Mouse (Mus musculus) neural tube, embryonic 12.5 days (tissue): ENCODE results near the gene Oxnad1. TPM values are rescaled to one million over a fixed set of nuclear protein-coding genes. Genes with fewer than 3 reads are reported as not detected.
A peak's percentile ranks its signal among the peaks of the same experiment; 100 is the strongest.
"Not testable (repeated sequence)": the region's sequence is repeated elsewhere in the genome, so short reads cannot be mapped to it uniquely, and the experiment has no call there.

Source experiments
- ATAC-seq: fragments of 200-750 bp; cut with Nextera tagmentation; 2 replicates; pipeline ENCODE4 v1.8.0; 2017; ENCODE audit warnings: low read depth, mild to moderate bottlenecking, moderate TSS enrichment, moderate library complexity; ENCODE audit not compliant: low FRiP score
- H3K27ac ChIP-seq: fragments of 300-500 bp; sonication (generic); 2 replicates; pipeline ENCODE4 v1.5.1; 2016
- H3K27me3 ChIP-seq: fragments of 300-500 bp; sonication (generic); replicated peaks from 2 replicates; pipeline ENCODE4 v1.6.1; 2016; ENCODE audit warnings: mild to moderate bottlenecking
- H3K36me3 ChIP-seq: fragments of 300-500 bp; sonication (generic); 2 replicates; pipeline ENCODE4 v1.6.1; 2016; ENCODE audit warnings: mild to moderate bottlenecking
- H3K4me1 ChIP-seq: fragments of 300-500 bp; sonication (generic); 2 replicates; pipeline ENCODE4 v1.6.1; 2016
- H3K4me2 ChIP-seq: fragments of 300-500 bp; sonication (generic); replicated peaks from 2 replicates; pipeline ENCODE4 v1.6.1; 2016; ENCODE audit warnings: mild to moderate bottlenecking
- H3K4me3 ChIP-seq: fragments of 300-500 bp; sonication (generic); 2 replicates; pipeline ENCODE4 v1.5.1; 2016
- H3K9ac ChIP-seq: fragments of 300-500 bp; sonication (generic); 2 replicates; pipeline ENCODE4 v1.6.1; 2016; ENCODE audit warnings: mild to moderate bottlenecking
- H3K9me3 ChIP-seq: fragments of 300-500 bp; sonication (generic); 2 replicates; pipeline ENCODE4 v1.6.1; 2016; ENCODE audit warnings: mild to moderate bottlenecking
- WGBS: fragments of 180-500 bp; shearing (Covaris S2); methylation state at CpG from one replicate; pipeline ENCODE4 v1.1.7; 2016; 5-methylcytosine and 5-hydroxymethylcytosine counted together
- polyA plus RNA-seq: library from polyadenylated mRNA; unstranded; fragments of >200 nt; fragmentation: Nextera tagmentation; extraction: Ambion mirVana; gene quantifications from 2 replicates; pipeline ENCODE4 v1.2.1, GENCODE M21; 2016

Gene Oxnad1
- polyA plus RNA-seq, 1 experiment from 2014 or later = 22.5 TPM

- 85% methylated on average over 8 of the region's 8 CpGs for WGBS
- no peaks in the 10 kb centered on the region for H3K36me3 ChIP-seq
- no peak overlapping the region for H3K4me3 ChIP-seq
- H3K4me2 ChIP-seq = no peak overlapping the region
- H3K27me3 ChIP-seq = no peaks in the 10 kb centered on the region
- H3K9ac ChIP-seq = no peak overlapping the region
- H3K4me1 ChIP-seq = no peaks in the 10 kb centered on the region
- no peak for ATAC-seq
- no peaks in the 10 kb centered on the region for H3K9me3 ChIP-seq
- no peak overlapping the region for H3K27ac ChIP-seq
Observed at GRCm38 (mm10) chr14:32073211-32073685, 11.9 kb upstream of the Oxnad1 start.

- H3K36me3 ChIP-seq = no peaks in the 10 kb centered on the region
- no peaks in the 10 kb centered on the region for H3K4me1 ChIP-seq
- H3K9ac ChIP-seq = no peak overlapping the region
- no peak overlapping the region for H3K27ac ChIP-seq
- no peak for ATAC-seq
- H3K4me2 ChIP-seq = no peak overlapping the region
- WGBS = 72% methylated on average over 7 of the region's 7 CpGs
- no peaks in the 10 kb centered on the region for H3K9me3 ChIP-seq
- no peak overlapping the region for H3K4me3 ChIP-seq
- no peaks in the 10 kb centered on the region for H3K27me3 ChIP-seq
Observed at GRCm38 (mm10) chr14:32073901-32074300, 11.3 kb upstream of the Oxnad1 start.

- Histone ChIP-seq H3K4me2 (no peak overlapping the region), H3K9me3 (no peaks in the 10 kb centered on the region), H3K27ac (no peak overlapping the region), H3K9ac (no peak overlapping the region), H3K4me3 (no peak overlapping the region), H3K27me3 (no peaks in the 10 kb centered on the region), H3K36me3 (peaks cover 16% of the 10 kb centered on the region), H3K4me1 (no peaks in the 10 kb centered on the region)
- no peak for ATAC-seq
- 49% methylated on average over 8 of the region's 8 CpGs for WGBS
Observed at GRCm38 (mm10) chr14:32076896-32077575, 8.1 kb upstream of the Oxnad1 start.

- H3K4me2 ChIP-seq = no peak overlapping the region
- no peak overlapping the region for H3K4me3 ChIP-seq
- H3K27me3 ChIP-seq = no peaks in the 10 kb centered on the region
- peaks cover 6% of the 10 kb centered on the region for H3K4me1 ChIP-seq
- no peak overlapping the region for H3K27ac ChIP-seq
- H3K9ac ChIP-seq = no peak overlapping the region
- ATAC-seq = no peak
- peaks cover 26% of the 10 kb centered on the region for H3K36me3 ChIP-seq
- 84% methylated on average over 10 of the region's 10 CpGs for WGBS
- H3K9me3 ChIP-seq = no peaks in the 10 kb centered on the region
Observed at GRCm38 (mm10) chr14:32081026-32081425, 4.1 kb upstream of the Oxnad1 start.

GRCm38 (mm10) chr14:32082891-32083290, 2.3 kb upstream of the Oxnad1 start:
- WGBS = 91% methylated on average over 6 of the region's 6 CpGs
- H3K27ac ChIP-seq = no peak overlapping the region
- peaks cover 16% of the 10 kb centered on the region for H3K4me1 ChIP-seq
- no peak overlapping the region for H3K4me3 ChIP-seq
- no peaks in the 10 kb centered on the region for H3K9me3 ChIP-seq
- H3K9ac ChIP-seq = no peak overlapping the region
- no peak for ATAC-seq
- no peaks in the 10 kb centered on the region for H3K27me3 ChIP-seq
- H3K4me2 ChIP-seq = no peak overlapping the region
- H3K36me3 ChIP-seq = peaks cover 26% of the 10 kb centered on the region

GRCm38 (mm10) chr14:32083466-32083865, 1.7 kb upstream of the Oxnad1 start:
- Histone ChIP-seq H3K27ac (no peak overlapping the region), H3K4me3 (no peak overlapping the region), H3K4me1 (peaks cover 16% of the 10 kb centered on the region), H3K27me3 (no peaks in the 10 kb centered on the region), H3K9ac (no peak overlapping the region), H3K9me3 (no peaks in the 10 kb centered on the region), H3K4me2 (no peak overlapping the region), H3K36me3 (peaks cover 26% of the 10 kb centered on the region)
- WGBS = 98% methylated on average over 2 of the region's 2 CpGs
- ATAC-seq = no peak

- no peaks in the 10 kb centered on the region for H3K9me3 ChIP-seq
- no peaks in the 10 kb centered on the region for H3K27me3 ChIP-seq
- under 1% methylated on average over 43 of the region's 43 CpGs for WGBS
Observed at GRCm38 (mm10) chr14:32085486-32086201, 470 bp downstream of the Oxnad1 start, which contains the start of gene Dph3. Dph3 (minus strand) TSS chr14:32085729.

GRCm38 (mm10) chr14:32086226-32086625, 1.1 kb downstream of the Oxnad1 start:
- no peak for ATAC-seq
- H3K36me3 ChIP-seq = peaks cover 19% of the 10 kb centered on the region
- H3K4me1 ChIP-seq = peaks cover 16% of the 10 kb centered on the region
- no peak overlapping the region for H3K27ac ChIP-seq
- H3K9me3 ChIP-seq = no peaks in the 10 kb centered on the region
- WGBS = 27% methylated on average over 8 of the region's 8 CpGs
- H3K4me2 ChIP-seq = peak overlapping the region; percentile 73
- peak overlapping the region; percentile 55 for H3K4me3 ChIP-seq
- no peaks in the 10 kb centered on the region for H3K27me3 ChIP-seq
- H3K9ac ChIP-seq = peak overlapping the region; percentile 65

More at GRCm38 (mm10) chr14:32085486-32086201, 470 bp downstream of the Oxnad1 start, which contains the start of gene Dph3:
- Histone ChIP-seq H3K9ac (peak within 1 kb of the TSS; percentile 65), H3K4me3 (peak within 1 kb of the TSS; percentile 55), H3K4me1 (peaks cover 16% of the 10 kb centered on the region), H3K27ac (no peak within 1 kb of the TSS), H3K36me3 (peaks cover 24% of the 10 kb centered on the region), H3K4me2 (peak within 1 kb of the TSS; percentile 73)
- peak; percentile 97 for ATAC-seq

- not testable (repeated sequence) for H3K27me3 ChIP-seq, H3K4me3 ChIP-seq, H3K4me2 ChIP-seq, H3K27ac ChIP-seq, H3K9ac ChIP-seq, H3K9me3 ChIP-seq, ATAC-seq
- 91% methylated on average over 7 of the region's 7 CpGs for WGBS
- H3K4me1 ChIP-seq = peaks cover 16% of the 10 kb centered on the region
- peaks cover 13% of the 10 kb centered on the region; the same call in 1 of the 2 replicates for H3K36me3 ChIP-seq
Observed at GRCm38 (mm10) chr14:32087584-32088248, 2.5 kb downstream of the Oxnad1 start.

GRCm38 (mm10) chr14:32091124-32091523, 6.0 kb downstream of the Oxnad1 start:
- Histone ChIP-seq H3K27me3 (no peaks in the 10 kb centered on the region), H3K9ac (no peak overlapping the region), H3K4me2 (no peak overlapping the region), H3K4me1 (peaks cover 9% of the 10 kb centered on the region), H3K36me3 (peaks cover 36% of the 10 kb centered on the region), H3K4me3 (no peak overlapping the region), H3K9me3 (no peaks in the 10 kb centered on the region), H3K27ac (no peak overlapping the region)
- ATAC-seq = no peak
- WGBS = 78% methylated on average over 4 of the region's 4 CpGs

GRCm38 (mm10) chr14:32091704-32092103, 6.5 kb downstream of the Oxnad1 start:
- Histone ChIP-seq H3K27me3 (no peaks in the 10 kb centered on the region), H3K9ac (no peak overlapping the region), H3K4me3 (no peak overlapping the region), H3K9me3 (no peaks in the 10 kb centered on the region), H3K4me1 (peaks cover 5% of the 10 kb centered on the region; the same call in 1 of the 2 replicates), H3K36me3 (peaks cover 40% of the 10 kb centered on the region), H3K4me2 (no peak overlapping the region), H3K27ac (no peak overlapping the region)
- no peak for ATAC-seq
- WGBS = 91% methylated on average over 4 of the region's 4 CpGs

GRCm38 (mm10) chr14:32093018-32093417, 7.8 kb downstream of the Oxnad1 start:
- 71% methylated on average over 1 of the region's 1 CpGs for WGBS
- no peaks in the 10 kb centered on the region for H3K9me3 ChIP-seq
- no peaks in the 10 kb centered on the region for H3K27me3 ChIP-seq
- peaks cover 51% of the 10 kb centered on the region for H3K36me3 ChIP-seq
- H3K4me1 ChIP-seq = no peaks in the 10 kb centered on the region
- no peak overlapping the region for H3K4me2 ChIP-seq
- H3K27ac ChIP-seq = no peak overlapping the region
- H3K9ac ChIP-seq = no peak overlapping the region
- H3K4me3 ChIP-seq = no peak overlapping the region
- no peak for ATAC-seq
